Mouse (Mus musculus): Measurements from ENCODE around the gene Gm49450.

Gene Gm49450

DNA sequence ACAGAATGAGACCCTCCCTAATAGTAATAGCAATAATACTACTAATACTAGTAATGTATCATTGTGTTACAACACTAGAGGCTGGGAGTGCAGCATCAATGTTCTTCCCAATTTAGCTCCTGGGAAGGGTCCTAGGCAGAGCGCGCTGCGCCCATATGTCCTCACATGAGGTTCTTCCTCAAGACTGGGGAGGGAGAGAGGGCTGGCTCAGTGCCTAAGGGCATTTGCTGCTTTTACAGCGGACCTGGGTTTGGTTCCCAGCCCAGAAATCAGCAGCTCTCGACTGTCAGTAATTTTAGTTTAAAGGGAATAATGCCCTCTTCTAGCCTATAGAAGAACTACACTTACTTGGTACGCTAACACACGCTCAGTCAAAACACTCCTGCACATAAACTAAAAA is 65.8 kb downstream of the Gm49450 start:
- DNase-seq: no peak

DNA sequence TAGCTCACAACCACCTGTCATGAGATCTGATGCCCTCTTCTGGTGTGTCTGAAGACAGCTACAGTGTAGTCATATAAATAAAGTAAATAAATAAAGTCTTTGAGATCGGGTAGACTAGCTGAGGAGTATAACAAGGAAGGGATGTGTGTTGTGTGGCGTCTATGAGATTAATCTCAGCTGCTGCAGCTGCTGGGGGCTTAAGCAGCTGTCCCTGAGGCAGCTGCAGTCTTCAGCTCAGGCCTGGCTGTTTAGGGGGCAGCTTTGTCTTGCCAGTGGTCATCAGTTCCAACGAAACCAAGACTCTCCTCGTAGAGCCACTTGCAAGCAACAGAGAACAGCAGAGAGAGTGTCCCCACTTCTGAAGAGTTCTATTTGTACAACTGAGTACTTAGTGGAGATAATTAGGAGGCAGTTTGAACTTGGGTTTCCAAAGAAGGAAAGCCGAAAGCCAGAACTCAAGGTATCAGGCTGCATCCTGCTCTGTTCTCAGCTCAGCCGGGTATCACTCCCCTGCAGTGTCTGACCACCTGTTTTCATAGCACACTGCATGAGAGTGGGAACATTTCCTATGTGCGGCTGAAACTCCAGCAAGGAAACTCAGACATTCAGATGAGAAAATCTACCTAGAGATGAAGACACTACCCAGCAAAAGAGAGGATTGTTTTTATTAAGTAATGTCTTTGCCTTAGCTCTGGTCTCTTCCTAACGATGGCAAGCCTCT is 66.5 kb downstream of the Gm49450 start:
- no peak for DNase-seq

DNA sequence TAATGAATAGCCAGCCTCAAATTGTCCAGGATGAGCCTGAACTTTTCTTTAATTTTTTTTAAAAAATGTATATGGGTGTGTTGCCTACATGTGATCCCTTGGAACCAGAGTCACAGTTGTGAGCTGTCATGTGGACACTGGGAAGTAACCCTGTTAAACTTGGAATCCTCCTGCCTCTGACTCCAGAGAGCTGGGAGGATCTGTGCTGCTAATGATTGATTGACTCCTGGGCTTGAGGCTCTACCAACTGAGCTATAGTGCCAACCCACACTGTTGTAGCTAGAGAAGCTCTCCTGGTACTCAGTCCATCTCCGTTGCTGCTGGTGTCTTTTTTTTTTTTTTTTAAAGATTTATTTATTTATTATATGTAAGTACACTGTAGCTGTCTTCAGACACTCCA is 69.2 kb downstream of the Gm49450 start:
- DNase-seq: no peak

DNA sequence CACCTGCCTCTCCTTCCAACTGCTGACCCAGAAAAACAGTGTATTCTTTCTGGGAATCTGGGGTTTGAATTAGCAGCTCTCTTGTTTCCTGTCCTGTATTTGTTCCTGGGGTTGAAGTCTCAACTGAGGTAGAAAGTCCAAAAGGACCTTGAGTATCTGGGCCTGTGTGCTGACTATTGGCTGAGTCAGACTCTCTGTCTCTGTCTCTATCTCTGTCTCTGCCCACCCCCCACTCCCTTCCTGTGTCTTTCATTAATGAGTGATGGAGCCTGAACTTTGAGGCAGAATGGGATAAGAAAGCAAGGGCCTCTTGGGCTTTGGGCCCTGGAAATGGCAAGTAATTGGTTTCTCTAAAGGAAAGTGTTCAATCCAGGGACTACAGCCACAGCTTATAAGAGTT is 69.7 kb downstream of the Gm49450 start:
- no peak for DNase-seq

Data from layer of hippocampus, adult 9-11 months (tissue).